Mouse (Mus musculus) neural tube, embryonic 14.5 days (tissue): ENCODE measurements around the gene Cdc123. TPM values are rescaled to one million over a fixed set of nuclear protein-coding genes. Genes with fewer than 3 reads are reported as not detected.

Experiments used
- ATAC-seq: fragments of 200-750 bp; cut with Nextera tagmentation; 2 replicates; pipeline ENCODE4 v1.8.0; 2017; ENCODE audit warnings: low read depth, mild to moderate bottlenecking, moderate TSS enrichment, moderate library complexity
- H3K27ac ChIP-seq: fragments of 300-500 bp; sonication (generic); 2 replicates; pipeline ENCODE4 v1.5.1; 2014; ENCODE audit warnings: low read depth, mild to moderate bottlenecking, control low read depth, low read length, moderate library complexity, mixed read lengths
- H3K27me3 ChIP-seq: fragments of 300-500 bp; sonication (generic); 2 replicates; pipeline ENCODE4 v1.6.1; 2014; ENCODE audit warnings: low read length; ENCODE audit not compliant: control insufficient read depth, insufficient read depth
- H3K36me3 ChIP-seq: fragments of 300-500 bp; sonication (generic); 2 replicates; pipeline ENCODE4 v1.6.1; 2014; ENCODE audit warnings: low read length, mixed read lengths; ENCODE audit not compliant: control insufficient read depth, insufficient read depth
- H3K4me1 ChIP-seq: fragments of 300-500 bp; sonication (generic); 2 replicates; pipeline ENCODE4 v1.6.1; 2014; ENCODE audit warnings: low read length; ENCODE audit not compliant: control insufficient read depth, insufficient read depth
- H3K4me2 ChIP-seq: fragments of 300-500 bp; sonication (generic); 2 replicates; pipeline ENCODE4 v1.6.1; 2014; ENCODE audit warnings: mild to moderate bottlenecking, low read depth, low read length, control low read depth
- H3K4me3 ChIP-seq: fragments of 300-500 bp; sonication (generic); 2 replicates; pipeline ENCODE4 v1.5.1; 2014; ENCODE audit warnings: low read depth, low read length, control low read depth, mixed read lengths
- H3K9ac ChIP-seq: fragments of 300-500 bp; sonication (generic); replicated peaks from 2 replicates; pipeline ENCODE4 v1.6.1; 2014; ENCODE audit warnings: low read depth, mild to moderate bottlenecking, control low read depth, low read length, mixed read lengths
- H3K9me3 ChIP-seq: fragments of 300-500 bp; sonication (generic); 2 replicates; pipeline ENCODE4 v1.6.1; 2016; ENCODE audit warnings: low read length; ENCODE audit not compliant: control insufficient read depth
- WGBS: fragments of 180-500 bp; shearing (Covaris S2); extraction: QIAGEN DNeasy Blood & Tissue Kit; methylation state at CpG from one replicate; pipeline ENCODE4 v1.1.7; 2014; 5-methylcytosine and 5-hydroxymethylcytosine counted together
- polyA plus RNA-seq: library from polyadenylated mRNA; unstranded; fragments of >200 nt; fragmentation: Nextera tagmentation; extraction: Ambion mirVana; gene quantifications from 2 replicates; pipeline ENCODE4 v1.2.1, GENCODE M21; 2014

The Cdc123 gene
- polyA plus RNA-seq, 1 experiment from 2014 or later = 270 TPM

- H3K4me1 ChIP-seq = no peaks in the 10 kb centered on the region
- H3K27ac ChIP-seq = no peak overlapping the region
- no peak overlapping the region for H3K4me2 ChIP-seq
- no peak overlapping the region for H3K4me3 ChIP-seq
- no peaks in the 10 kb centered on the region for H3K9me3 ChIP-seq
- H3K9ac ChIP-seq = no peak overlapping the region
- H3K27me3 ChIP-seq = no peaks in the 10 kb centered on the region
- no peak for ATAC-seq
- H3K36me3 ChIP-seq = peaks cover 40% of the 10 kb centered on the region
- 94% methylated on average over 10 of the region's 10 CpGs for WGBS
These were observed 51.2 kb downstream of the Cdc123 start for GRCm38 (mm10) chr2:5793771-5794170.

GRCm38 (mm10) chr2:5792056-5792455 is 52.9 kb downstream of the Cdc123 start:
- Histone ChIP-seq H3K4me3 (no peak overlapping the region), H3K4me2 (no peak overlapping the region), H3K27ac (no peak overlapping the region), H3K36me3 (peaks cover 29% of the 10 kb centered on the region), H3K9ac (no peak overlapping the region), H3K27me3 (no peaks in the 10 kb centered on the region), H3K4me1 (no peaks in the 10 kb centered on the region), H3K9me3 (no peaks in the 10 kb centered on the region)
- WGBS = 96% methylated on average over 5 of the region's 5 CpGs
- no peak for ATAC-seq

- H3K9me3 ChIP-seq = no peaks in the 10 kb centered on the region
- H3K27ac ChIP-seq = no peak overlapping the region
- no peak overlapping the region for H3K4me2 ChIP-seq
- no peak overlapping the region for H3K4me3 ChIP-seq
- 36% methylated on average over 4 of the region's 4 CpGs for WGBS
- H3K9ac ChIP-seq = no peak overlapping the region
- H3K27me3 ChIP-seq = no peaks in the 10 kb centered on the region
- no peaks in the 10 kb centered on the region for H3K4me1 ChIP-seq
- peaks cover 10% of the 10 kb centered on the region for H3K36me3 ChIP-seq
- ATAC-seq = no peak
These were observed 55.3 kb downstream of the Cdc123 start for GRCm38 (mm10) chr2:5789625-5790160.

GRCm38 (mm10) chr2:5787391-5787790 is 57.6 kb downstream of the Cdc123 start:
- no peak overlapping the region for H3K4me3 ChIP-seq
- H3K36me3 ChIP-seq = no peaks in the 10 kb centered on the region
- H3K9me3 ChIP-seq = no peaks in the 10 kb centered on the region
- no peak overlapping the region for H3K27ac ChIP-seq
- no peaks in the 10 kb centered on the region for H3K4me1 ChIP-seq
- 92% methylated on average over 3 of the region's 3 CpGs for WGBS
- H3K27me3 ChIP-seq = no peaks in the 10 kb centered on the region
- no peak overlapping the region for H3K4me2 ChIP-seq
- ATAC-seq = no peak
- no peak overlapping the region for H3K9ac ChIP-seq

GRCm38 (mm10) chr2:5772464-5772863 is 72.5 kb downstream of the Cdc123 start:
- no peak overlapping the region for H3K4me2 ChIP-seq
- no peak overlapping the region for H3K4me3 ChIP-seq
- WGBS = 89% methylated on average over 2 of the region's 2 CpGs
- no peak overlapping the region for H3K27ac ChIP-seq
- H3K27me3 ChIP-seq = no peaks in the 10 kb centered on the region
- H3K9ac ChIP-seq = no peak overlapping the region
- no peaks in the 10 kb centered on the region for H3K4me1 ChIP-seq
- no peak for ATAC-seq
- no peaks in the 10 kb centered on the region for H3K9me3 ChIP-seq
- H3K36me3 ChIP-seq = no peaks in the 10 kb centered on the region

GRCm38 (mm10) chr2:5770708-5771241 is 74.2 kb downstream of the Cdc123 start:
- no peaks in the 10 kb centered on the region for H3K27me3 ChIP-seq
- ATAC-seq = peak; percentile 63
- 59% methylated on average over 8 of the region's 8 CpGs for WGBS

GRCm38 (mm10) chr2:5769630-5770029 is 75.3 kb downstream of the Cdc123 start:
- Histone ChIP-seq H3K9me3 (no peaks in the 10 kb centered on the region), H3K4me1 (no peaks in the 10 kb centered on the region), H3K27ac (no peak overlapping the region), H3K36me3 (no peaks in the 10 kb centered on the region), H3K4me3 (no peak overlapping the region), H3K4me2 (no peak overlapping the region), H3K9ac (no peak overlapping the region), H3K27me3 (no peaks in the 10 kb centered on the region)
- no peak for ATAC-seq

More at GRCm38 (mm10) chr2:5770708-5771241, 74.2 kb downstream of the Cdc123 start:
- H3K9ac ChIP-seq = no peak overlapping the region
- H3K4me3 ChIP-seq = no peak overlapping the region
- H3K4me2 ChIP-seq = no peak overlapping the region
- H3K9me3 ChIP-seq = no peaks in the 10 kb centered on the region
- H3K4me1 ChIP-seq = no peaks in the 10 kb centered on the region
- H3K36me3 ChIP-seq = no peaks in the 10 kb centered on the region
- no peak overlapping the region for H3K27ac ChIP-seq

- ATAC-seq = no peak
- no peaks in the 10 kb centered on the region for H3K36me3 ChIP-seq
- H3K4me2 ChIP-seq = no peak overlapping the region
- WGBS = 97% methylated on average over 4 of the region's 4 CpGs
- H3K4me3 ChIP-seq = no peak overlapping the region
- no peak overlapping the region for H3K9ac ChIP-seq
- no peaks in the 10 kb centered on the region for H3K4me1 ChIP-seq
- H3K27me3 ChIP-seq = no peaks in the 10 kb centered on the region
- H3K27ac ChIP-seq = no peak overlapping the region
- no peaks in the 10 kb centered on the region for H3K9me3 ChIP-seq
These were observed 76.0 kb downstream of the Cdc123 start for GRCm38 (mm10) chr2:5768946-5769345.

GRCm38 (mm10) chr2:5762031-5762430 is 82.9 kb downstream of the Cdc123 start:
- Histone ChIP-seq H3K9ac (no peak overlapping the region), H3K27ac (no peak overlapping the region), H3K36me3 (no peaks in the 10 kb centered on the region), H3K4me1 (no peaks in the 10 kb centered on the region), H3K27me3 (no peaks in the 10 kb centered on the region), H3K4me3 (no peak overlapping the region), H3K4me2 (no peak overlapping the region), H3K9me3 (no peaks in the 10 kb centered on the region)
- WGBS = 96% methylated on average over 3 of the region's 3 CpGs
- ATAC-seq = no peak
